Mouse (Mus musculus): ENCODE measurements around the gene Hlcs.

DNA sequence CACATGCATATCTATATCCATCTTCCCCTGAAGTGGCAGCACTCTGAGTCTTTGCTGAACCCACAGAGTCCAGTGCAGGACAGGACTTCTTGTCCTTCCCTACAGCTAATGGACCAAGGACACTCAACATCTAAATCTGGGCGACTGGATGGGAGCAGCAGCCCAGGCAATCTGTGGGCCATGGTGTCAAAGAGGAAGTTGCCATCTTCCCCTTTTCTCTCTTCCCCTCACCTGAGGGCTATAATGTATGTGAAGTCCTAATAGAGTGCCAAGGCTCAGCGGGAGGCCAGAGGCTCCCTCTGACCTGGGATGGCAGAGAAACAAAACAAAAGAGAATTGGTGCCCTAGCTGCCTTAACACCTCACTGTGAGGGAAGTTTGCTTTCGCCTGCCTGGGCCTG lies 29.4 kb downstream of the Hlcs start:
- no peak for TF ChIP-seq CTCF (IDR thresholded peaks at IDR 0.05; ENCODE audit: low read depth, low read length)
- no peak for TF ChIP-seq POLR2A (IDR thresholded peaks at IDR 0.05; ENCODE audit: borderline replicate concordance, low read depth, low read length)

Measured in bone marrow macrophage, adult 2 months (primary cell).